Mouse (Mus musculus) leukemia stem cell, adult 10-12 weeks (primary cell): ENCODE data around the gene Parg. TPM values are rescaled to one million over a fixed set of nuclear protein-coding genes. Genes with fewer than 3 reads are reported as not detected.

ENCODE experiments used
- polyA plus RNA-seq: library from polyadenylated mRNA; stranded (reverse); fragments of >175 nt; gene quantifications from 2 replicates; pipeline ENCODE4 v1.2.3, GENCODE M21; 2012; ENCODE audit warnings: low replicate concordance

The Parg gene
- 13.2 and 18.1 TPM in 2 replicates for polyA plus RNA-seq

DNA sequence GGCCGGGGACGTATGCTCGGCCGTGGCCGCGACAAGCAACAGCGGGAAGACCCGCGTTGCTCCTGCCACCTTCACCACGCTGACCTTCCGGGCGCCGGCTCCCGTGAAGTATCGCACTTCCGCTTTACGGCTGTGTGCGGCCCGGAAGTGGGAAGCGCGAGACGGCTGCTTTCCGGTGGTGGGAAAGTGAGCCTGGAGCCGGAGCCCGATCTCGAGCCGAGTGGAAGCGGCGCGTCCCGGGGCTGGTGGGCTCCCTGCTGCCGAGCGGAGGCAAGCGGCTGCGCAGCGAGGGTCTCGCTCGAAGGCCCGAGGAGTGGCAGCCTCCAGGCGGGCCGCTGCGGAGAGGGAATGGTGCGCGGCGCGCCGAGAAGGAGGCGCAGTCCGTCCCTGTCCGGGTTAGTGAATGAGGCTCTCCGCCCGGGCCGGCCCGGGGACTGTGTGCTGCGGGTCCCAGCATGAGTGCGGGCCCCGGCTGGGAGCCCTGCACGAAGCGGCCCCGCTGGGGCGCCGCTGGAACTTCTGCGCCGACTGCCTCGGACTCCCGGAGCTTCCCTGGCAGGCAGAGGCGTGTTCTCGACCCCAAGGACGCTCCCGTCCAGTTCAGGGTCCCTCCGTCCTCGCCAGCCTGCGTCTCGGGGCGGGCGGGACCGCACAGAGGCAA lies at the start of gene Parg, which contains the start of gene Timm23:
Gene Parg, plus strand, starts transcription at position 159 of the 661 bp plus-strand sequence.
Gene Timm23, minus strand, starts transcription at position 108 of the 661 bp plus-strand sequence.

DNA sequence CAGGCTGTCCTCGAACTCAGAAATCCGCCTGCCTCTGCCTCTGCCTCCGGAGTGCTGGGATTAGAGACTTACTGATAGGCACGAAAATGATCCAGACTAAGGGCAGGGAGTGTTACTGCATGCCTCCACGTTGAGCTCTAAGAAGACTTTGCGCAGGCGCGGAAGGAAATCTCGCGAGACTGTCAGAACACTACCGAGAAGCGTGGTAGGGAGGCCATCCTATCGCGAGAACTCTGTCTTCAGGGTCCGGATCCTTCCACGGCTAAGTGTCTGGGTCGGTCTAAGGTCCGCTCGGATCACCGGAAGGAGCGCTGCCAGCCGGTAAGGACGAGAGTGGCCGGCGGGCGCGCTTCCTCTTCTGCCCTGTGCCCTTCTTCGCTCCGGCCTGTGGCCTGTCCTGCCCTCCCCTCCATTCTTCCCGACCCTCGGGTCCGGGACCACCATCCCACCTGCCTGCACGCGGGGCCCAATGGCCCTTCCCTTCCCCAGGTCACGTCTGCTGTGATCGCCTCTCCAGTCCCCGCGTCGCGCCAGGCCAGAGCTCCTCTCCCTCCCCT lies 42.0 kb upstream of the Parg start, which contains the start of gene Ncoa4:
Gene Ncoa4, plus strand, starts transcription at position 176 of the 557 bp plus-strand sequence.

DNA sequence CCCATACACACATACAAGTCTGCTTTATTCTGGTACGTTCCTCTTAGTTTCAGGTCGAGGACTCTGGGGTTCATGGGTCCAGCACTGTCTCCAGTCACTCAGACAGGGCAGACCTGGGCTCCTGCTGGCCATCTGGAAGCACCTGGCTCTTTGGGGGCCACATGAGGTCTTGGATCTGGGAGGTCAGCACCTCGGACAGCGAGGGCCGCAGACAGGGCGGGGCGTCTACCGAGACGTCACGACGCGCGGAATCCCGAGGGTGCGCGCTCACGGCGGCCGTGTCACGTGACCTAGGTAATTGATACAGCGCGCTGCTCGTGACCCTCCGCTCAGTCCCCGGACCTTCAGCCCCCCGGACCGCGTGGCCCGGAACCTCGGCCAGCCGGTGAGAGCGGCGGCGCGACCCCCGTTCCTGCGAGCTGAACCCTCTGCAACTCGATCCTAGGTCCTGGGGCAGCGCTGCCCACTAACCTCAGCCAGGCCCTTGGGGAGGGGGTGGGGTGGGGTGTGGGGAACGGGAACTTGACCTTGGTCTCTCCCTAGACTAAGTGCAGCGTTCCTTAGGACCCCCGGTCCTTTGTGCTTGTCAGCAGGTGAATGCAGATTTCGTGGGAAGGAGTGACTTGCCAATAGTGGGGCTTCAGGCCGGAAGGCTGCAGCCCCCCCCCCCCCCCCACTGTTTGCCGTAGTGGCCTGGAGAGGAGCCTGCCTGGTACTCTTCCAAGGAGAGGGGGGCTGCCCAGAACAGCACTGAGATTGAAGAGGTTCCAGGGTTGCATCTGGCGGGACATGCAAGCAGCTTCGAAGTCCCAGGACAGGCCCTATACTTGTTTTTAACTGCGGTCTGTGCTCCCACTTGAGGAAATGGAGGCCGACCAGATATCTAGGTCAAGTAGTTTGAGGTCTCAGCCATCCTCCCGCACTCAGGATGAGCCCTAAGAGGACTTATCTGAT lies 120.3 kb downstream of the Parg start, which contains the start of gene Ogdhl:
Gene Ogdhl, plus strand, starts transcription at position 288 of the 954 bp plus-strand sequence.

Other genes with a start within 250 kb of the Parg start
- gene Galnt15, start 173.0 kb upstream of the Parg start, polyA plus RNA-seq, result 0.19 TPM in 1 of 2 replicates, not detected in the other
- gene Oxnad1, start 116.6 kb upstream of the Parg start, polyA plus RNA-seq, result 5.0 and 6.0 TPM in 2 replicates
- gene Dph3, start 116.2 kb upstream of the Parg start, polyA plus RNA-seq, result 7.0 and 35.1 TPM in 2 replicates
- gene Msmb, start 59.9 kb upstream of the Parg start, polyA plus RNA-seq, result not detected in 2 replicates
- 1.7 and 8.7 TPM in 2 replicates for gene Ncoa4, start 42.1 kb upstream of the Parg start, polyA plus RNA-seq
- 85.3 and 292 TPM in 2 replicates for gene Timm23, start 51 bp upstream of the Parg start, polyA plus RNA-seq
- gene Ogdhl, start 120.1 kb downstream of the Parg start, polyA plus RNA-seq, result 0.08 and 0.35 TPM in 2 replicates
- gene 1700024G13Rik, start 186.4 kb downstream of the Parg start, polyA plus RNA-seq, result not detected in 2 replicates